Mouse (Mus musculus) midbrain, embryonic 13.5 days (tissue): Measurements from ENCODE around the gene Pcdh15. TPM values are rescaled to one million over a fixed set of nuclear protein-coding genes. Genes with fewer than 3 reads are reported as not detected.

Experiments
- ATAC-seq: fragments of 200-750 bp; cut with Nextera tagmentation; 2 replicates; pipeline ENCODE4 v1.8.0; 2017; ENCODE audit warnings: mild to moderate bottlenecking, moderate TSS enrichment, moderate library complexity
- H3K27ac ChIP-seq: fragments of 300-500 bp; sonication (generic); 2 replicates; pipeline ENCODE4 v1.5.1; 2015; ENCODE audit warnings: inconsistent platforms, mild to moderate bottlenecking, moderate library complexity
- H3K27me3 ChIP-seq: fragments of 300-500 bp; sonication (generic); 2 replicates; pipeline ENCODE4 v1.6.1; 2015; ENCODE audit warnings: mild to moderate bottlenecking, inconsistent platforms
- H3K36me3 ChIP-seq: fragments of 300-500 bp; sonication (generic); 2 replicates; pipeline ENCODE4 v1.6.1; 2015; ENCODE audit warnings: mild to moderate bottlenecking, inconsistent platforms
- H3K4me1 ChIP-seq: fragments of 300-500 bp; sonication (generic); replicated peaks from 2 replicates; pipeline ENCODE4 v1.6.1; 2015; ENCODE audit warnings: inconsistent platforms
- H3K4me2 ChIP-seq: fragments of 300-500 bp; sonication (generic); replicated peaks from 2 replicates; pipeline ENCODE4 v1.6.1; 2015; ENCODE audit warnings: moderate library complexity, mild to moderate bottlenecking, inconsistent platforms
- H3K4me3 ChIP-seq: fragments of 300-500 bp; sonication (generic); replicated peaks from 2 replicates; pipeline ENCODE4 v1.5.1; 2015; ENCODE audit warnings: mild to moderate bottlenecking, inconsistent platforms
- H3K9ac ChIP-seq: fragments of 300-500 bp; sonication (generic); replicated peaks from 2 replicates; pipeline ENCODE4 v1.6.1; 2015; ENCODE audit warnings: mild to moderate bottlenecking, inconsistent platforms
- H3K9me3 ChIP-seq: fragments of 300-500 bp; sonication (generic); 2 replicates; pipeline ENCODE4 v1.6.1; 2016; ENCODE audit warnings: mild to moderate bottlenecking, inconsistent platforms
- WGBS: fragments of 180-500 bp; shearing (Covaris S2); methylation state at CpG from one replicate; pipeline ENCODE4 v1.1.7; 2015; 5-methylcytosine and 5-hydroxymethylcytosine counted together
- polyA plus RNA-seq: library from polyadenylated mRNA; unstranded; fragments of >200 nt; fragmentation: Nextera tagmentation; extraction: Ambion mirVana; gene quantifications from 2 replicates; pipeline ENCODE4 v1.2.1, GENCODE M21; 2015

The Pcdh15 gene
- polyA plus RNA-seq, 1 experiment from 2014 or later: 5.9 TPM

DNA sequence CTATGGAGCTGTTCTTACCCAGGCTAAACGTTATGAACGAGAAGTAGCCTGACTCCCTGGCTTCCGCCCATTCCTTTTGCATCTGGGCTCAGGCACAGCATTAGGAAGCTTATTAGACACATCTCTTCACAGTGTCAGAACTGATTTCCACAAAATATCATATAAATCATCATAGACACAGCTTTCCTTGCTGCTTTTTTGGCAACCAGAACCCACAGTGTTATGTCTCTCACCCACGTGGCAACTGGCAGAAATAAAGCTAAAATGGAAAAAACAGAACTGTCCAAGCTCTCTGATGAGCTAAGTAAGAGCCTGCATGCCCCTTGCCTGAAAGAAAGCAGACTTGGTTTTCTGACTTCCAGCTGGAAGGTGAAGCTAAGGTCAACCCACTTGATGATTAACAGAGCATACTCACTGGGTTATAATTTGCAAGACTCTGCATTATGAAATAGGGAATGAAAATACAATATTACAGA lies 1580.9 kb downstream of the Pcdh15 start:
- no peaks in the 10 kb centered on the region for H3K9me3 ChIP-seq
- H3K4me1 ChIP-seq: no peaks in the 10 kb centered on the region
- no peaks in the 10 kb centered on the region for H3K36me3 ChIP-seq
- no peak overlapping the region for H3K4me2 ChIP-seq
- no peak overlapping the region for H3K27ac ChIP-seq
- 87% methylated on average over 4 of the region's 4 CpGs for WGBS
- no peak overlapping the region for H3K4me3 ChIP-seq
- no peaks in the 10 kb centered on the region for H3K27me3 ChIP-seq
- H3K9ac ChIP-seq: no peak overlapping the region
- ATAC-seq: no peak

DNA sequence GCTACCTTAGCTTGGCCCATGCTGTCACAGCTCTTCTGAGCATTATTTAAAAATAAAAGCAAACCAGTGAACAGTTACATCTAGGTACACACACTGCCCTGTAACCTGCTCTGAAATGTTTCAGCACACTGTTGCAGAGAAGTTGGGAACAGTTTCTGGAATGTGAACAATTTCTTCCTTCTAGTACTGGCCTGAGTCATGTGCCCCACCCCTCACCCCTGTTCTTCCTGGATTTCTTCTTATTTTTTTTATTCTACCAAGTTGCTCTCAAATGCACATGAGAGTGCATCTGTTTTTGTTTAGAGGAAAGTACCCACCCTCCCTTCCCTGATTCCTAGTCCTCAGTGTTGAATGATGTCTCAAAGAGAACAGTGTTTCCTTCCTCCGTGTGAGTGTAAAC lies 1581.4 kb downstream of the Pcdh15 start:
- Histone ChIP-seq H3K4me1 (no peaks in the 10 kb centered on the region), H3K4me3 (no peak overlapping the region), H3K4me2 (no peak overlapping the region), H3K27me3 (no peaks in the 10 kb centered on the region), H3K27ac (no peak overlapping the region), H3K9me3 (no peaks in the 10 kb centered on the region), H3K9ac (no peak overlapping the region), H3K36me3 (no peaks in the 10 kb centered on the region)
- ATAC-seq: no peak
- WGBS: 58% methylated on average over 1 of the region's 1 CpGs
